Mouse (Mus musculus) thymus, adult 2 months (tissue): ENCODE results near the gene Gpr63. TPM values are rescaled to one million over a fixed set of nuclear protein-coding genes. Genes with fewer than 3 reads are reported as not detected.

Source experiments
- polyA plus RNA-seq: library from polyadenylated mRNA; depleted of rRNA; stranded (reverse); fragments of >200 nt; gene quantifications from 2 replicates; pipeline ENCODE4 v1.2.3, GENCODE M21; 2012; rRNA removed

Gene Gpr63
- polyA plus RNA-seq, 1 experiment, result 3.1 TPM

Other genes starting within 250 kb of the Gpr63 start
- 0.34 and 0.49 TPM in 2 replicates for gene Klhl32, start 115.3 kb upstream of the Gpr63 start, polyA plus RNA-seq
- gene Ndufaf4, start 68.3 kb upstream of the Gpr63 start, polyA plus RNA-seq, result 2.6 and 2.8 TPM in 2 replicates